13 mouse cellular contexts compared by ENCODE assay signal in the genomic region with DNA sequence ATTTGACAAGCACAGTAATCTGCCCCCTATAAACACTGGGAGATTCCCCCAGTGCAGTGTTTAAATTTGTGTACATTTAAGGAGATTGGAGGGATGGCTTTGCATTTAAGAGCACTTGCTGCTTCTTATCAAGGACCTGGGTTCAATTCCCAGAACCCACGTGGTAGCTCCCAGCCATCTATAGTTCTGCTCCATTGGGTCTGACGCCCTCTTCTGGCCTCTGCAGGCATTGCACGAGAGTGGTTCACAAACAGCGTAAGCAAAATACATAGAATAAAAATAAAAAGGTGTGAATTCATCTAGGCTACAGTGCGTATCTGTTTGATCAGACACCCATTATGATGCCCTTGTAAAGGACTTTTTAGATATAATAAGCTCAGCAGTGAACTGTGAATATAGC. TPM values are rescaled to one million over a fixed set of nuclear protein-coding genes. Genes with fewer than 3 reads are reported as not detected.
DNase-seq lines count a peak whose midpoint lies in the region; TF ChIP-seq lines count a peak whose summit lies in the region.
"Had no signal": no experiment of that assay in that cellular context is flagged by ENCODE, and none has a peak within 500 bp of the region (broad histone marks: within the 10 kb centered on the region; RNA-seq: fewer than 3 reads in every experiment).

No protein-coding gene starts in this region.

- intact Hi-C loops in left cerebral cortex, adult 2 months (cut with DNase I): no loop called here
- intact Hi-C loops in left cerebral cortex, postnatal 14 days (cut with DNase I): no loop called here
- intact Hi-C loops in left cerebral cortex, postnatal 36 days (cut with DNase I): no loop called here

- 74% methylated on average over 5 of the region's 5 CpGs for WGBS in cerebellum, adult 2 months

- no peak for DNase-seq in cerebellum, adult 2 months
- no peak for DNase-seq in cerebellum, adult 11-12 months
- no peak for DNase-seq in left cerebral cortex, adult 2 months (ENCODE audit: extremely low spot score in 1 of 2, low spot score in 2 of 2)
- DNase-seq in left cerebral cortex, postnatal 14 days (ENCODE audit: low spot score in 2 of 2): no peak
- peak; percentile 19 for DNase-seq in 416B (ENCODE audit: low read depth)
- peak; percentile 80 for DNase-seq in R1 (ENCODE audit: low read depth, low spot score)
- no peak for DNase-seq in urinary bladder, postnatal 4 days (ENCODE audit: low spot score in 2 of 2)
- DNase-seq in left cerebral cortex, postnatal 36 days (ENCODE audit: low spot score in 2 of 2): no peak
- DNase-seq: gastrocnemius, postnatal 14 days; layer of hippocampus, postnatal 36 days; retina, postnatal 1 day had no signal

- no peak for TF ChIP-seq POLR2A in cerebellum, adult 2 months (IDR thresholded peaks at IDR 0.05; ENCODE audit: borderline replicate concordance, insufficient read depth, low read length)

- no peaks in the 10 kb centered on the region for H3K27me3 ChIP-seq in cerebellum, adult 2 months (ENCODE audit: control insufficient read depth, insufficient read depth, low read length)
- H3K27me3 ChIP-seq: liver, embryonic 15.5 days; stomach, embryonic 15.5 days had no signal

- peaks cover 11% of the 10 kb centered on the region for H3K4me1 ChIP-seq in cerebellum, adult 2 months (ENCODE audit: control insufficient read depth, insufficient read depth, low read length)

- peak; percentile 25; the same call in 1 of the 2 replicates for TF ChIP-seq CTCF in cerebellum, adult 2 months (IDR thresholded peaks at IDR 0.05; ENCODE audit: borderline replicate concordance, insufficient read depth, low read depth, low read length)
- TF ChIP-seq CTCF in left cerebral cortex, adult 2 months (IDR thresholded peaks at IDR 0.05): peak; percentile 49

- no peak overlapping the region for H3K27ac ChIP-seq in cerebellum, adult 2 months (ENCODE audit: insufficient read depth, low read length)
- H3K27ac ChIP-seq in left cerebral cortex, adult 2 months: no peak overlapping the region
- H3K27ac ChIP-seq: liver, embryonic 15.5 days; stomach, embryonic 15.5 days had no signal

- H3K4me3 ChIP-seq in cerebellum, adult 2 months (replicated peaks; ENCODE audit: insufficient read depth, low read depth, low read length): no peak overlapping the region
- no peak overlapping the region for H3K4me3 ChIP-seq in left cerebral cortex, adult 2 months
- H3K4me3 ChIP-seq: liver, embryonic 15.5 days; stomach, embryonic 15.5 days had no signal

RNA-seq across cellular contexts. Expression of a gene that starts 55.3 kb away (rescaled TPM):
- polyA plus RNA-seq in cerebellum, adult 2 months (2012; rRNA removed): 29.7 and 30.3 TPM in 2 replicates
- total RNA-seq in left cerebral cortex, adult 2 months (2021): 10 to 100 TPM; 47.7 to 52.4 TPM
- total RNA-seq in left cerebral cortex, postnatal 14 days (2021): 10 to 100 TPM; 39.0 to 41.8 TPM
- 10 to 100 TPM; 38.7 to 46.1 TPM for total RNA-seq in left cerebral cortex, postnatal 36 days (2021)

Comparison
In these comparisons a context has a peak if more than half of its experiments do, and no peak if none do; other contexts are left out.
1. DNase-seq: peak in 416B (single experiment) and R1 (single experiment); none in cerebellum, adult 2 months (0 of 2), cerebellum, adult 11-12 months (single experiment), left cerebral cortex, adult 2 months (0 of 2), left cerebral cortex, postnatal 14 days (0 of 2), urinary bladder, postnatal 4 days (0 of 2) and left cerebral cortex, postnatal 36 days (0 of 2).